Mouse (Mus musculus) urinary bladder, adult 2 months (tissue): ENCODE results near the gene Fkbp15. TPM values are rescaled to one million over a fixed set of nuclear protein-coding genes. Genes with fewer than 3 reads are reported as not detected.

Experiments
- DNase-seq: peaks from one replicate; pipeline ENCODE4 v3.0.0; 2022; ENCODE audit warnings: low spot score
- polyA plus RNA-seq: library from polyadenylated mRNA; depleted of rRNA; stranded (reverse); fragments of >200 nt; gene quantifications from 2 replicates; pipeline ENCODE4 v1.2.3, GENCODE M21; 2012

Fkbp15 gene
- polyA plus RNA-seq, 1 experiment: 25.5 TPM

- DNase-seq: no peak
These were observed 42.1 kb downstream of the Fkbp15 start for GRCm38 (mm10) chr4:62318294-62318693.

- no peak for DNase-seq
These were observed 43.9 kb downstream of the Fkbp15 start for GRCm38 (mm10) chr4:62316456-62316855.

GRCm38 (mm10) chr4:62314516-62314915, 45.8 kb downstream of the Fkbp15 start:
- no peak for DNase-seq

GRCm38 (mm10) chr4:62313641-62314211, 46.6 kb downstream of the Fkbp15 start:
- no peak for DNase-seq

- no peak for DNase-seq
These were observed 47.5 kb downstream of the Fkbp15 start for GRCm38 (mm10) chr4:62312821-62313220.

- DNase-seq: no peak
These were observed 51.9 kb downstream of the Fkbp15 start for GRCm38 (mm10) chr4:62308406-62308805.

- DNase-seq: no peak
These were observed 53.5 kb downstream of the Fkbp15 start for GRCm38 (mm10) chr4:62306840-62307239.

- DNase-seq: no peak
These were observed 54.0 kb downstream of the Fkbp15 start for GRCm38 (mm10) chr4:62306301-62306700.

GRCm38 (mm10) chr4:62303288-62303687, 57.1 kb downstream of the Fkbp15 start:
- DNase-seq: no peak

- no peak for DNase-seq
These were observed 57.6 kb downstream of the Fkbp15 start for GRCm38 (mm10) chr4:62302795-62303194.

GRCm38 (mm10) chr4:62300001-62300400, 60.3 kb downstream of the Fkbp15 start:
- no peak for DNase-seq

GRCm38 (mm10) chr4:62297280-62298130, 62.8 kb downstream of the Fkbp15 start:
- DNase-seq: no peak

- peak; percentile 6 for DNase-seq
These were observed 65.6 kb downstream of the Fkbp15 start for GRCm38 (mm10) chr4:62294741-62295140.

- no peak for DNase-seq
These were observed 67.0 kb downstream of the Fkbp15 start for GRCm38 (mm10) chr4:62293219-62293861.

GRCm38 (mm10) chr4:62292461-62293180, 67.7 kb downstream of the Fkbp15 start:
- no peak for DNase-seq

- DNase-seq: no peak
These were observed 69.4 kb downstream of the Fkbp15 start for GRCm38 (mm10) chr4:62290816-62291505.

GRCm38 (mm10) chr4:62289226-62289625, 71.1 kb downstream of the Fkbp15 start:
- DNase-seq: no peak

GRCm38 (mm10) chr4:62286992-62287900, 73.1 kb downstream of the Fkbp15 start:
- DNase-seq: peak; percentile 16

GRCm38 (mm10) chr4:62286257-62286991, 73.9 kb downstream of the Fkbp15 start:
- DNase-seq: peak; percentile 66

GRCm38 (mm10) chr4:62285576-62285975, 74.8 kb downstream of the Fkbp15 start:
- peak; percentile 3 for DNase-seq
